Comparison of ENCODE assay signal across 9 mouse cellular contexts in the genomic region with DNA sequence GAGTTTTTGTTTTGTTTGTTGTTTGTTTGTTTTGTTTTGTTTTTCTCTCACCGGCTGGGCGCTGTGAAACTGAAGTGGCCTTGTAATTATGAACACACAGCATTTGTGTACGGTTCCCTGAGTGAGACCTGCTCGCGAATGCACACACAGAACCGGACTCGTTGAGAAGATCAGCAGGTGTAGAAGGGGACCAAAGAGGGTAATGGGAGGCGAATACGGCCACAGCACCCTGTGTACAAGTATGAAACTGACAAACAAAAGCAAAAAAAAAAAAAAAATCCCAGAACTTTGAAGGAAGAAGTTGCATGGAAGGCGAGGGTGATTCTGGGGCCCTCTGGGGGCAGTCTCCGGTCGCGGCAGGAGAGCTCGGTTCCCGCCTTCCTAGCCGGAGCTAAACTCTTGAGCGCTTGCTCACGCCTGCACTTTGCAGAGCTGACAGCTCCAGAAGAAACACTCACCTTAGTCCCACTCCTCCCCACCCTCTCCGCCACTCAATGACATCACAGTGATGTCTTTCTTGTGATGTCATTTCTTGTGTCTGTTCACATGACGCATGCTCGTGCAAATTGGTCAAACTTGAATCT. TPM values are rescaled to one million over a fixed set of nuclear protein-coding genes. Genes with fewer than 3 reads are reported as not detected.
A peak's percentile ranks its signal among the peaks of the same experiment; 100 is the strongest.
DNase-seq lines count a peak whose midpoint lies in the region; ATAC-seq and TF ChIP-seq lines count a peak whose summit lies in the region.
"Had no signal": no experiment of that assay in that cellular context is flagged by ENCODE, and none has a peak within 500 bp of the region (broad histone marks: within the 10 kb centered on the region; RNA-seq: fewer than 3 reads in every experiment).

No protein-coding gene starts in this region.

- under 1% methylated on average over 21 of the region's 21 CpGs for WGBS in heart, postnatal 0 days
- WGBS in liver, embryonic 12.5 days (ENCODE audit: insufficient replicate concordance): under 1% methylated on average over 21 of the region's 21 CpGs
- 0% methylated on average over 20 of the region's 21 CpGs for WGBS in neural tube, embryonic 11.5 days

- peak overlapping the region; percentile 40 for H3K4me3 ChIP-seq in heart, postnatal 0 days (ENCODE audit: low read depth, low read length)
- H3K4me3 ChIP-seq in liver, embryonic 12.5 days: peak overlapping the region; percentile 59
- peak overlapping the region; percentile 36 for H3K4me3 ChIP-seq in neural tube, embryonic 11.5 days (ENCODE audit: low read depth, low read length)

- no peak overlapping the region for H3K9ac ChIP-seq in heart, postnatal 0 days (replicated peaks; ENCODE audit: low read depth, low read length)
- peak overlapping the region; percentile 44; the same call in 1 of the 2 replicates for H3K9ac ChIP-seq in liver, embryonic 12.5 days
- no peak overlapping the region for H3K9ac ChIP-seq in neural tube, embryonic 11.5 days (ENCODE audit: low read length)

- no peak overlapping the region for H3K27ac ChIP-seq in heart, postnatal 0 days (ENCODE audit: low read depth)
- no peak overlapping the region for H3K27ac ChIP-seq in liver, embryonic 12.5 days
- H3K27ac ChIP-seq in neural tube, embryonic 11.5 days (ENCODE audit: low read depth, low read length): no peak overlapping the region

- no peaks in the 10 kb centered on the region for H3K36me3 ChIP-seq in heart, postnatal 0 days (replicated peaks; ENCODE audit: control insufficient read depth, insufficient read depth, low read length)
- no peaks in the 10 kb centered on the region for H3K36me3 ChIP-seq in liver, embryonic 12.5 days
- H3K36me3 ChIP-seq in neural tube, embryonic 11.5 days (ENCODE audit: control insufficient read depth, insufficient read depth, low read length): no peaks in the 10 kb centered on the region

- peaks cover 74% of the 10 kb centered on the region for H3K27me3 ChIP-seq in heart, postnatal 0 days (ENCODE audit: control insufficient read depth, insufficient read depth, low read length)
- H3K27me3 ChIP-seq in liver, embryonic 12.5 days (replicated peaks): peaks cover 64% of the 10 kb centered on the region
- peaks cover 53% of the 10 kb centered on the region for H3K27me3 ChIP-seq in neural tube, embryonic 11.5 days (ENCODE audit: control insufficient read depth, insufficient read depth, low read length)

- 0 out of 2 replicates have a peak, but pooled peaks cover 3% of the 10 kb centered on the region for H3K4me1 ChIP-seq in heart, postnatal 0 days (ENCODE audit: control insufficient read depth, insufficient read depth)
- peaks cover 33% of the 10 kb centered on the region for H3K4me1 ChIP-seq in liver, embryonic 12.5 days
- 0 out of 2 replicates have a peak, but pooled peaks cover 7% of the 10 kb centered on the region for H3K4me1 ChIP-seq in neural tube, embryonic 11.5 days (ENCODE audit: control insufficient read depth, insufficient read depth, low read length)

- peaks cover 13% of the 10 kb centered on the region; the same call in 1 of the 2 replicates for H3K9me3 ChIP-seq in heart, postnatal 0 days (replicated peaks; ENCODE audit: control insufficient read depth, low read length)
- H3K9me3 ChIP-seq in liver, embryonic 12.5 days (replicated peaks): 0 out of 2 replicates have a peak, but pooled peaks cover 7% of the 10 kb centered on the region
- no peaks in the 10 kb centered on the region for H3K9me3 ChIP-seq in neural tube, embryonic 11.5 days (ENCODE audit: control insufficient read depth, low read length)

- no peak for TF ChIP-seq CTCF in heart, postnatal 0 days (IDR thresholded peaks at IDR 0.05; ENCODE audit: low read depth)

- H3K4me2 ChIP-seq in heart, postnatal 0 days (ENCODE audit: low read depth, low read length): peak overlapping the region; percentile 59
- H3K4me2 ChIP-seq in liver, embryonic 12.5 days: peak overlapping the region; percentile 76
- H3K4me2 ChIP-seq in neural tube, embryonic 11.5 days (ENCODE audit: low read depth): peak overlapping the region; percentile 57

- peak; percentile 26 for DNase-seq in adrenal gland, adult 2 months
- DNase-seq in adrenal gland, postnatal 36 days: no peak
- peak; percentile 52 for DNase-seq in thymus, postnatal 14 days
- no peak for DNase-seq in thymus, postnatal 0 days (ENCODE audit: low spot score)
- DNase-seq in heart, postnatal 0 days (ENCODE audit: low spot score): peak; percentile 40
- DNase-seq in neural tube, embryonic 11.5 days (ENCODE audit: low spot score): peak; percentile 64
- DNase-seq in left cerebral cortex, postnatal 14 days (ENCODE audit: low spot score in 2 of 2): no peak

- no peak for ATAC-seq in heart, postnatal 0 days (ENCODE audit: insufficient read depth, low read depth)
- peak; percentile 64; the same call in 1 of the 2 replicates for ATAC-seq in liver, embryonic 12.5 days
- 0 out of 2 replicates have a peak, but pooled peaks have one; percentile 20 for ATAC-seq in neural tube, embryonic 11.5 days (ENCODE audit: insufficient read depth, low FRiP score, low TSS enrichment)

- TF ChIP-seq EP300 in heart, postnatal 0 days (IDR thresholded peaks at IDR 0.05; ENCODE audit: low read depth): no peak

- intact Hi-C loops in left cerebral cortex, postnatal 14 days (cut with DNase I): loop anchor here (5.0 kb wide), 1 partner anchor 78 kb away; no protein-coding TSS in a partner anchor

RNA-seq across cellular contexts. Expression of gene Prss16, which starts 14.1 kb away (rescaled TPM):
- total RNA-seq in adrenal gland, adult 2 months (2021): under 1 TPM in 1 of 2 experiments, not detected in 1; 0.61 TPM
- polyA plus RNA-seq in adrenal gland, adult 2 months (2012; rRNA removed): 0.35 and 1.0 TPM in 2 replicates
- under 1 TPM in 1 of 2 experiments, not detected in 1; 0.53 TPM for total RNA-seq in adrenal gland, postnatal 36 days (2021)
- 645 and 679 TPM in 2 replicates for polyA plus RNA-seq in thymus, postnatal 0 days (2015; fragmentation: Nextera tagmentation; extraction: Ambion mirVana)
- 14.0 TPM in 1 of 2 replicates, not detected in the other for total RNA-seq in heart, postnatal 0 days (2014; rRNA removed; ENCODE audit: low replicate concordance)
- polyA plus RNA-seq in heart, postnatal 0 days (2015; fragmentation: Nextera tagmentation; extraction: Ambion mirVana): 0.05 and 0.14 TPM in 2 replicates
- 0.22 and 0.33 TPM in 2 replicates for polyA plus RNA-seq in liver, embryonic 12.5 days (2016; fragmentation: Nextera tagmentation; extraction: Ambion mirVana)
- 0.21 and 0.27 TPM in 2 replicates for polyA plus RNA-seq in neural tube, embryonic 11.5 days (2014; fragmentation: Nextera tagmentation; extraction: Ambion mirVana)
- under 1 TPM in 1 of 2 experiments, not detected in 1; 0.19 TPM for total RNA-seq in left cerebral cortex, postnatal 14 days (2021)

RNA-seq across cellular contexts. Expression of gene Pom121l2, which starts 14.4 kb away (rescaled TPM):
- total RNA-seq in adrenal gland, adult 2 months (2021): not detected
- polyA plus RNA-seq in adrenal gland, adult 2 months (2012; rRNA removed): not detected in 2 replicates
- total RNA-seq in adrenal gland, postnatal 36 days (2021): not detected
- polyA plus RNA-seq in thymus, postnatal 0 days (2015; fragmentation: Nextera tagmentation; extraction: Ambion mirVana): 0.14 and 0.18 TPM in 2 replicates
- not detected in 2 replicates for total RNA-seq in heart, postnatal 0 days (2014; rRNA removed; ENCODE audit: low replicate concordance)
- polyA plus RNA-seq in heart, postnatal 0 days (2015; fragmentation: Nextera tagmentation; extraction: Ambion mirVana): not detected in 2 replicates
- not detected in 2 replicates for polyA plus RNA-seq in liver, embryonic 12.5 days (2016; fragmentation: Nextera tagmentation; extraction: Ambion mirVana)
- polyA plus RNA-seq in neural tube, embryonic 11.5 days (2014; fragmentation: Nextera tagmentation; extraction: Ambion mirVana): 0.16 and 0.19 TPM in 2 replicates
- under 1 TPM in 1 of 2 experiments, not detected in 1; 0.23 TPM for total RNA-seq in left cerebral cortex, postnatal 14 days (2021)
- total RNA-seq: left cerebral cortex, postnatal 25 days had no signal

RNA-seq across cellular contexts. Expression of gene Hist1h2ah, which starts 39.9 kb away (rescaled TPM):
- 10 to 100 TPM; 14.2 to 18.9 TPM for total RNA-seq in adrenal gland, adult 2 months (2021)
- polyA plus RNA-seq in adrenal gland, adult 2 months (2012; rRNA removed): 1.0 and 16.0 TPM in 2 replicates
- 10 to 100 TPM; 58.6 to 69.2 TPM for total RNA-seq in adrenal gland, postnatal 36 days (2021)
- polyA plus RNA-seq in thymus, postnatal 0 days (2015; fragmentation: Nextera tagmentation; extraction: Ambion mirVana): 49.6 and 71.7 TPM in 2 replicates
- total RNA-seq in heart, postnatal 0 days (2014; rRNA removed; ENCODE audit: low replicate concordance): 48.9 and 128 TPM in 2 replicates
- 1.9 TPM in 1 of 2 replicates, not detected in the other for polyA plus RNA-seq in heart, postnatal 0 days (2015; fragmentation: Nextera tagmentation; extraction: Ambion mirVana)
- polyA plus RNA-seq in liver, embryonic 12.5 days (2016; fragmentation: Nextera tagmentation; extraction: Ambion mirVana): 9.3 and 17.8 TPM in 2 replicates
- 6.6 and 16.2 TPM in 2 replicates for polyA plus RNA-seq in neural tube, embryonic 11.5 days (2014; fragmentation: Nextera tagmentation; extraction: Ambion mirVana)
- total RNA-seq in left cerebral cortex, postnatal 14 days (2021): 10 to 100 TPM; 38.2 to 41.7 TPM

RNA-seq across cellular contexts. Expression of gene Hist1h2bk, which starts 40.2 kb away (rescaled TPM):
- 10 to 100 TPM; 27.4 to 48.0 TPM for total RNA-seq in adrenal gland, adult 2 months (2021)
- polyA plus RNA-seq in adrenal gland, adult 2 months (2012; rRNA removed): 1.9 and 3.2 TPM in 2 replicates
- 10 to 100 TPM; 67.8 to 68.6 TPM for total RNA-seq in adrenal gland, postnatal 36 days (2021)
- polyA plus RNA-seq in thymus, postnatal 0 days (2015; fragmentation: Nextera tagmentation; extraction: Ambion mirVana): 25.8 and 33.9 TPM in 2 replicates
- 563 and 573 TPM in 2 replicates for total RNA-seq in heart, postnatal 0 days (2014; rRNA removed; ENCODE audit: low replicate concordance)
- 0.34 TPM in 1 of 2 replicates, not detected in the other for polyA plus RNA-seq in heart, postnatal 0 days (2015; fragmentation: Nextera tagmentation; extraction: Ambion mirVana)
- polyA plus RNA-seq in liver, embryonic 12.5 days (2016; fragmentation: Nextera tagmentation; extraction: Ambion mirVana): 4.4 and 4.8 TPM in 2 replicates
- polyA plus RNA-seq in neural tube, embryonic 11.5 days (2014; fragmentation: Nextera tagmentation; extraction: Ambion mirVana): 6.2 and 10.8 TPM in 2 replicates
- 10 to 100 TPM; 21.5 to 26.9 TPM for total RNA-seq in left cerebral cortex, postnatal 14 days (2021)

RNA-seq across cellular contexts. Expression of gene Hist1h4i, which starts 45.7 kb away (rescaled TPM):
- total RNA-seq in adrenal gland, adult 2 months (2021): 10 to 100 TPM; 48.5 to 52.2 TPM
- 11.4 and 12.7 TPM in 2 replicates for polyA plus RNA-seq in adrenal gland, adult 2 months (2012; rRNA removed)
- 10 to 100 TPM; 75.2 to 76.6 TPM for total RNA-seq in adrenal gland, postnatal 36 days (2021)
- polyA plus RNA-seq in thymus, postnatal 0 days (2015; fragmentation: Nextera tagmentation; extraction: Ambion mirVana): 37.1 and 39.2 TPM in 2 replicates
- 29.3 and 34.1 TPM in 2 replicates for total RNA-seq in heart, postnatal 0 days (2014; rRNA removed; ENCODE audit: low replicate concordance)
- polyA plus RNA-seq in heart, postnatal 0 days (2015; fragmentation: Nextera tagmentation; extraction: Ambion mirVana): 4.0 and 4.2 TPM in 2 replicates
- 44.1 and 49.4 TPM in 2 replicates for polyA plus RNA-seq in liver, embryonic 12.5 days (2016; fragmentation: Nextera tagmentation; extraction: Ambion mirVana)
- polyA plus RNA-seq in neural tube, embryonic 11.5 days (2014; fragmentation: Nextera tagmentation; extraction: Ambion mirVana): 25.5 and 29.2 TPM in 2 replicates
- total RNA-seq in left cerebral cortex, postnatal 14 days (2021): 10 to 100 TPM; 50.0 to 57.5 TPM

Comparison
In these comparisons a context has a peak if more than half of its experiments do, and no peak if none do; other contexts are left out.
1. DNase-seq: peak in adrenal gland, adult 2 months (single experiment), thymus, postnatal 14 days (single experiment), heart, postnatal 0 days (single experiment) and neural tube, embryonic 11.5 days (single experiment); none in adrenal gland, postnatal 36 days (0 of 2), thymus, postnatal 0 days (single experiment) and left cerebral cortex, postnatal 14 days (0 of 2).
2. RNA of gene Prss16, which starts 14.1 kb away (polyA plus RNA-seq): 645 to 679 TPM in thymus, postnatal 0 days; 0.35 to 1.0 TPM in adrenal gland, adult 2 months, 0.22 to 0.33 TPM in liver, embryonic 12.5 days, 0.21 to 0.27 TPM in neural tube, embryonic 11.5 days and 0.05 to 0.14 TPM in heart, postnatal 0 days; every median in the first group is over 100 times any median in the second.
3. Peak in every context shown above with its lines, with median percentiles within 50 percentile points of each other: H3K4me2 ChIP-seq and H3K4me3 ChIP-seq.